Mouse (Mus musculus): ENCODE data around the gene Hao2.

Gene Hao2

DNA sequence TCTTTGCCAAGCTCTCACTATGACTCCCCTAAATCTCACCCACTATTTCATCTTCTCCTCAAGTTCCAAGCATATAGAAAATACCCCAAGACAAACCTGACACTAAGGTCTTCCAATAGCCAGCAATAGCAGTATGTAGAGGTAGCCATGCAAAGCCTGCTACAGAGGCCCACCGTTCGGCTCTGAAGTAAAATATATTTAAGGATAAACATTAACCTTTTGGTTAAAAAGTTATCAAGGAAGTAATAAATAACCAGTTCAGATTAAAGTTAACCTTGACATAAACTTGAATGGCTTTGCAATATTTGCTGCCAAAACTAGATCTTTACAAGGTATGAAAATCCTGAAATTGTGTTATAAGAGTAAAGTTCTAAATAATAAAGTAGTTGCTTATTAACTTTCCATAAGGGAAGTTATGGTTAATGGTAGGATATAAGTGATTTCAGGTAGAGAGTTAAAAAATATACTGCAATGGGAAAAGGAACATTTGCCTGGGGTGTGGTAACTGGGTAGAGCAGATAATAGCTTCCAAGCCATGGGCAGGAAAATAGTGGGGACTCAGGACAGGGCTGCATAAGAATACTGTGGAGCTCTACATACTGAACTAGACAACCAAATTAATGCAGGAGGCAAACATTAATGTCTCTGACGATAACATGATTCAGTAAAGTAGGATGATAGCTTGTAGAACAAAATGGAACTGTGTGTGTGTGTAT lies at the start of gene Hao2:
TSS of gene Hao2 (minus strand) at position 183 of the 716 bp plus-strand sequence.
- in situ Hi-C loops (cut with MboI, MseI): loop anchor here (10.0 kb wide), 1 partner anchor 518 kb away; no protein-coding TSS in a partner anchor

DNA sequence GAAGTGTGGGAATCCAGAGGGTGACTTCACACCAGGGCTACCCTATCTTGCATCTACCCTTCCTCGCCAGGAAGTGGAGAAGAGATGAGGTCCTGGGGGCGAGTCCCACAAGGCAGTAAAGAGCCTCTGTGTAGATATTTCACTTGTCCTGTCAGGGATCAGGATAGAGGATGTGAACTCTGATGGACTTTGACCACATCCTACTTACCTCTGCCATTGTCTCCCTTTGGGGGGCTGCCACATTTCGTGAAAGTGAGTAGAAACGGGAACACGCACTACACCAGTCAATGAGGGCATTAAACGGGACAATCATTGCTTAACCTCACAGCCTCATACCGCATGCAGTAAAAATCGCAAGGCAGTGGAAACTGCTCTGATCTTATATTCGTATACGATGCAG lies 48.6 kb upstream of the Hao2 start:
- in situ Hi-C loops (cut with MboI, MseI): no loop called here

- in situ Hi-C loops (cut with MboI, MseI): no loop called here
These were observed 48.1 kb upstream of the Hao2 start for GRCm38 (mm10) chr3:98941066-98941551.

DNA sequence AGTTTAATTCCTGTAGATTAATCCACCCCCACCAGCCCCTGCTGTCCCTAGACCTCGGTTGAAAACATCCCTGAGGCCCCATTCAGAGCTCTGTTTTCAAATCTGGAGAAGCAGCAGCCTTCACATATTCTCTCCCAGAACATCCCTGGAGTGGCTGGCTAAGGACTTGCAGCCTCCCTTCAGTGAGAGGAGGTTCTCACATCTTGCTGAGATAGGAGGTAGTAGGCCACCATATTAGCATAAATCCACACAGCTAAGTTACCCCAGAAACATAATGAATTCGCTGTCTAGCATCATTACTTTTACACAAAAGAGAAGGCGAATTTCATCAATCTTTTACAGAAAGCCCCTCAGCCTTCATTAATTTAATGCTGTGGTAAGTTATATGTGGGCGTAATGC lies 47.2 kb upstream of the Hao2 start:
- in situ Hi-C loops (cut with MboI, MseI): no loop called here

- in situ Hi-C loops (cut with MboI, MseI): no loop called here
These were observed 43.4 kb upstream of the Hao2 start for GRCm38 (mm10) chr3:98936446-98936845.

- in situ Hi-C loops (cut with MboI, MseI): no loop called here
These were observed 41.6 kb upstream of the Hao2 start for GRCm38 (mm10) chr3:98934601-98935000.

DNA sequence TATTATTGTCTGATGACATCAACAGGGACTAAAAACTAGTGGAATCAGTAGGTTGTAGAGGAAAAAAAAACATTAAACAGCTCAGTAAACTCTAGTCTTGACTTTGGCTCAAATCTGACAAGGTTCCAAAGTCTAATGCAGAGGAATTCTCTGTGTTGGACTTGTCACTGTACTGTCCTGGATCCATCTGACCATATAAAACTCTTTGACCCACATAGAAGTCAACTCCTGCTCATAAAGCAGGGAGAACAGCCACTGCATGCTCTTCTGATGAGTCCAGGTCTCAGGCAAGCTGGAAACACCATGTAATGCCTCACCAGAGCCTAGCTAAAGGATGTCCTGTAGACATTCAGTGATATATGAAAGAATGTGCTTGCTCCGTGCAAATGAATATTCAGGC lies 41.0 kb upstream of the Hao2 start:
- in situ Hi-C loops (cut with MboI, MseI): no loop called here

DNA sequence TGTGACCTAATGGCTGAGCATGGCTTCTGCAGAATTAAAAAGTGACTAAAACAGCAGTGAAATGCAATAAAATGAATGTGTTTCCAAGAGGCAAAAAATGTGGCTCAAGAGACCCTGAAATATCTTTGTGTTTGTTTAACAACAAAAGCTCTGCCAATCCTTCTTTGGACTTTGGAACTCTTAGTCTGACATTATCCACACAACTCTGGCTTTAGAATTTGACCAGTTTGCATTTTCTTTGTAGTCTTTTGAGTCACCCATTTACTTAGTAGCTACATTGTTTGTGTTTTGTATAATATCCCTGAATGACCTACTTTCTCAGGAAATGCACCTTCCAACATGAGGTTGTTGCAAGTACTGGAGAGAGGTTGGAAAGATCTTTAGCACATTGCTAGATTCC lies 39.4 kb upstream of the Hao2 start:
- in situ Hi-C loops (cut with MboI, MseI): no loop called here

GRCm38 (mm10) chr3:98931836-98932235 lies 38.8 kb upstream of the Hao2 start:
- in situ Hi-C loops (cut with MboI, MseI): no loop called here

GRCm38 (mm10) chr3:98920417-98920816 lies 27.4 kb upstream of the Hao2 start:
- in situ Hi-C loops (cut with MboI, MseI): loop anchor here (10.0 kb wide), 2 partner anchors 736 to 1044 kb away; no protein-coding TSS in a partner anchor

- in situ Hi-C loops (cut with MboI, MseI): no loop called here
These were observed 24.2 kb upstream of the Hao2 start for GRCm38 (mm10) chr3:98917260-98917659.

DNA sequence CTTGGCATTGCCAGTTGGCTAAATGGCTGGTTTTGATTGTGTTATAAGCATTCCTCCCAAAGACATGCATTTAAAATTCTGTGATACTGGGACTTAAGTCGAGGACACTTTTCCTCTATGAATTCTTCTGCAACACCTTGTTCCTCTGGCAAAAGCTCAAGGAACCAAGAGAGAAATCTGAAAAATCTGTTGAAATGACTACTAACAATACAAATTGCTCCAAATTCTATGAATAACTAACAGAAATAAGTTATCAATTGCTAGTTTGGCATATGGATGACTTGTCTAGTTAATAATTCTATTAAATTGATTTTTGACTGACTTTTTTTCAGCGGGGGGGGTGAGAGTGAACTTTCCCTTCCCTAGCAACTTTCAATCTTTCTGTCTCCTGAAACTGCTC lies 23.8 kb upstream of the Hao2 start:
- in situ Hi-C loops (cut with MboI, MseI): no loop called here

DNA sequence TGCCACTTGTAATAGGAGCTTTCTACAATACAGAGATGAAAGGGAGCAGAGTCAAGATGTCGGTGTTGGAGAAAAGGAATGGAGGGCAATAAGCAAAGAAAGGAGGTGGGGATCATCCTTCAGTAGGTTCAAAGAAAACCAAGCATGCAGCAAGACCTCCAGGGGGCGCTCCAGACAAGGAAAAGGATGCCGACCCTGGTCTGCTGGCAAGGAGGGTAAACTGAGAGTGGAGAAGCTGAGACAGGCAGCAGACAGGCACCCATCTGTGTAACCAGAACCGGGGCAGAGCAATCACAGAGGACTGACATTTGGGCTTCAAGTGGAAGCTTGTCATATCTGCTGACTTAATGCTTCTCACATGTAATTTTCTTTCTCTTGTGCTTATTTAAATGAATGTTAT lies 22.6 kb upstream of the Hao2 start:
- in situ Hi-C loops (cut with MboI, MseI): no loop called here

- in situ Hi-C loops (cut with MboI, MseI): no loop called here
These were observed 20.6 kb upstream of the Hao2 start for GRCm38 (mm10) chr3:98913591-98913990.

- in situ Hi-C loops (cut with MboI, MseI): loop anchor here (10.0 kb wide), 1 partner anchor 523 kb away; no protein-coding TSS in a partner anchor
These were observed 4.6 kb upstream of the Hao2 start for GRCm38 (mm10) chr3:98897606-98898005.

- in situ Hi-C loops (cut with MboI, MseI): loop anchor here (10.0 kb wide), 1 partner anchor 520 kb away; no protein-coding TSS in a partner anchor
These were observed 2.1 kb upstream of the Hao2 start for GRCm38 (mm10) chr3:98895071-98895601.

GRCm38 (mm10) chr3:98890430-98890829 lies 2.6 kb downstream of the Hao2 start:
- in situ Hi-C loops (cut with MboI, MseI): loop anchor here (10.0 kb wide), 1 partner anchor 516 kb away; no protein-coding TSS in a partner anchor

- in situ Hi-C loops (cut with MboI, MseI): no loop called here
These were observed 4.8 kb downstream of the Hao2 start for GRCm38 (mm10) chr3:98888206-98888605.

- in situ Hi-C loops (cut with MboI, MseI): no loop called here
These were observed 12.2 kb downstream of the Hao2 start for GRCm38 (mm10) chr3:98880831-98881230.

- in situ Hi-C loops (cut with MboI, MseI): no loop called here
These were observed 12.8 kb downstream of the Hao2 start for GRCm38 (mm10) chr3:98880216-98880615.

GRCm38 (mm10) chr3:98868219-98868618 lies 24.8 kb downstream of the Hao2 start:
- in situ Hi-C loops (cut with MboI, MseI): no loop called here

GRCm38 (mm10) chr3:98862800-98863199 lies 30.2 kb downstream of the Hao2 start:
- in situ Hi-C loops (cut with MboI, MseI): no loop called here

GRCm38 (mm10) chr3:98859576-98859975 lies 33.5 kb downstream of the Hao2 start, which contains the start of gene Hsd3b1:
TSS of gene Hsd3b1 (minus strand) at chr3:98859794.
- in situ Hi-C loops (cut with MboI, MseI): no loop called here
